ENCODE assay signal across 24 mouse cellular contexts in the genomic region with DNA sequence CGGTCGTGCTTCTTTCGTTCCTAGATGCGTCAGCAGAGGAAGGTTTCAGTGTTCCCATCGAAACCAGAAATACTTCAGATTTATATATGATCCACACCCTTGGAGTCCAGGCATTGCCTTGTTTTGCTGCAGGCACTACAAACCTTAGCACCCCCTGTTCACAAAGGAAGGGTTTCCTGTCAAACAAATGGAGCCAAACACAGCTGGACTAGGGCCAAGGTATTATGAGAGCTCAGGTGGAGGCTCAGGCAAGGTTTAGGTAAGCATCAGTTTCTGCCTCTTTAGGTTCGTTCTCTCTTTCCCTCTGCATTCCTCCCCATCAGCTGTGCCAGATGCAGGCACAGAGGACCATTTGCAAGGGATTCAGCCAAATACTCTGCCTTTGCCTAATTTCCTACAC.
A peak's percentile ranks its signal among the peaks of the same experiment; 100 is the strongest.
DNase-seq lines count a peak whose midpoint lies in the region; ATAC-seq and TF ChIP-seq lines count a peak whose summit lies in the region.
"Had no signal": no experiment of that assay in that cellular context is flagged by ENCODE, and none has a peak within 500 bp of the region (broad histone marks: within the 10 kb centered on the region; RNA-seq: fewer than 3 reads in every experiment).

No protein-coding gene starts in this region.

- H3K9ac ChIP-seq in embryonic facial prominence, embryonic 14.5 days (ENCODE audit: low read depth, low read length): no peak overlapping the region
- no peak overlapping the region for H3K9ac ChIP-seq in limb, embryonic 14.5 days (ENCODE audit: low read depth, low read length, severe bottlenecking)
- H3K9ac ChIP-seq: embryonic facial prominence, embryonic 13.5 days; forebrain, embryonic 12.5 days had no signal

- H3K36me3 ChIP-seq in embryonic facial prominence, embryonic 14.5 days (ENCODE audit: control insufficient read depth, insufficient read depth, low read length): no peaks in the 10 kb centered on the region
- H3K36me3 ChIP-seq in embryonic facial prominence, embryonic 10.5 days (replicated peaks): no peaks in the 10 kb centered on the region
- no peaks in the 10 kb centered on the region for H3K36me3 ChIP-seq in kidney, adult 2 months (ENCODE audit: control insufficient read depth, insufficient read depth, low read length)
- no peaks in the 10 kb centered on the region for H3K36me3 ChIP-seq in limb, embryonic 14.5 days (ENCODE audit: control insufficient read depth, insufficient read depth, low read length)
- no peaks in the 10 kb centered on the region for H3K36me3 ChIP-seq in limb, embryonic 10.5 days
- H3K36me3 ChIP-seq: embryonic facial prominence, embryonic 13.5 days; forebrain, embryonic 10.5 days; forebrain, embryonic 12.5 days; G1E had no signal

- peak; percentile 10 to 18 for DNase-seq in cerebellum, postnatal 10 days
- no peak for DNase-seq in cerebellum, adult 18-20 months
- DNase-seq in embryonic facial prominence, embryonic 14.5 days (ENCODE audit: low spot score): peak; percentile 68
- DNase-seq in embryonic facial prominence, embryonic 10.5 days (ENCODE audit: low spot score): no peak
- DNase-seq in kidney, adult 2 months: peak; percentile 2
- DNase-seq in kidney, postnatal 25 days: no peak
- DNase-seq in limb, embryonic 14.5 days (ENCODE audit: low spot score): peak; percentile 33
- no peak for DNase-seq in limb, embryonic 10.5 days (ENCODE audit: low spot score)
- DNase-seq: adrenal gland, adult 8-10 months; adrenal gland, postnatal 14 days; adrenal gland, postnatal 36 days; B cell, adult 2 months; cerebellum, adult 11-12 months; cerebellum, adult 8-10 months had no signal

- TF ChIP-seq POLR2A in kidney, adult 2 months (IDR thresholded peaks at IDR 0.05; ENCODE audit: low read depth, low read length): no peak
- TF ChIP-seq POLR2A in limb, embryonic 14.5 days (IDR thresholded peaks at IDR 0.05; ENCODE audit: borderline replicate concordance, extremely low read depth, insufficient read depth, insufficient read length): no peak

- H3K4me1 ChIP-seq in embryonic facial prominence, embryonic 14.5 days (ENCODE audit: control insufficient read depth, insufficient read depth, low read length): no peaks in the 10 kb centered on the region
- H3K4me1 ChIP-seq in embryonic facial prominence, embryonic 10.5 days: no peaks in the 10 kb centered on the region
- no peaks in the 10 kb centered on the region for H3K4me1 ChIP-seq in kidney, adult 2 months (ENCODE audit: control insufficient read depth, insufficient read depth, low read length)
- 0 out of 2 replicates have a peak, but pooled peaks cover 3% of the 10 kb centered on the region for H3K4me1 ChIP-seq in limb, embryonic 14.5 days (ENCODE audit: control insufficient read depth, insufficient read depth, low read length)
- no peaks in the 10 kb centered on the region for H3K4me1 ChIP-seq in limb, embryonic 10.5 days
- H3K4me1 ChIP-seq: embryonic facial prominence, embryonic 13.5 days; forebrain, embryonic 10.5 days; forebrain, embryonic 12.5 days had no signal

- 73% methylated on average over 6 of the region's 6 CpGs for WGBS in embryonic facial prominence, embryonic 14.5 days
- 87% methylated on average over 6 of the region's 6 CpGs for WGBS in embryonic facial prominence, embryonic 10.5 days
- 68% methylated on average over 6 of the region's 6 CpGs for WGBS in kidney, adult 2 months
- WGBS in limb, embryonic 14.5 days: 72% methylated on average over 6 of the region's 6 CpGs
- 94% methylated on average over 6 of the region's 6 CpGs for WGBS in limb, embryonic 10.5 days

- no peak overlapping the region for H3K27ac ChIP-seq in embryonic facial prominence, embryonic 14.5 days (replicated peaks; ENCODE audit: low read depth, low read length)
- no peak overlapping the region for H3K27ac ChIP-seq in embryonic facial prominence, embryonic 10.5 days (replicated peaks)
- no peak overlapping the region for H3K27ac ChIP-seq in kidney, adult 2 months (ENCODE audit: insufficient read depth, low read depth, low read length)
- H3K27ac ChIP-seq in limb, embryonic 14.5 days (replicated peaks; ENCODE audit: low read depth, low read length): no peak overlapping the region
- H3K27ac ChIP-seq in limb, embryonic 10.5 days: no peak overlapping the region
- H3K27ac ChIP-seq: embryonic facial prominence, embryonic 13.5 days; forebrain, embryonic 10.5 days; forebrain, embryonic 12.5 days had no signal

- H3K9me3 ChIP-seq in embryonic facial prominence, embryonic 14.5 days (ENCODE audit: control insufficient read depth, low read length): no peaks in the 10 kb centered on the region
- H3K9me3 ChIP-seq in embryonic facial prominence, embryonic 10.5 days: no peaks in the 10 kb centered on the region
- H3K9me3 ChIP-seq in limb, embryonic 14.5 days (ENCODE audit: control insufficient read depth, low read length): no peaks in the 10 kb centered on the region
- no peaks in the 10 kb centered on the region for H3K9me3 ChIP-seq in limb, embryonic 10.5 days (replicated peaks)
- H3K9me3 ChIP-seq: embryonic facial prominence, embryonic 13.5 days; forebrain, embryonic 10.5 days; forebrain, embryonic 12.5 days; G1E had no signal

- no peaks in the 10 kb centered on the region for H3K27me3 ChIP-seq in embryonic facial prominence, embryonic 14.5 days (replicated peaks; ENCODE audit: control insufficient read depth, insufficient read depth, low read length)
- H3K27me3 ChIP-seq in embryonic facial prominence, embryonic 10.5 days (replicated peaks; ENCODE audit: low read depth, poor library complexity, severe bottlenecking): no peaks in the 10 kb centered on the region
- no peaks in the 10 kb centered on the region for H3K27me3 ChIP-seq in kidney, adult 2 months (replicated peaks; ENCODE audit: control insufficient read depth, insufficient read depth, low read length)
- H3K27me3 ChIP-seq in limb, embryonic 14.5 days (ENCODE audit: control insufficient read depth, insufficient read depth, low read length): no peaks in the 10 kb centered on the region
- H3K27me3 ChIP-seq in limb, embryonic 10.5 days (ENCODE audit: low read depth, poor library complexity, severe bottlenecking): no peaks in the 10 kb centered on the region
- H3K27me3 ChIP-seq: CH12.LX; embryonic facial prominence, embryonic 13.5 days; forebrain, embryonic 12.5 days; Patski had no signal

- TF ChIP-seq CTCF in kidney, adult 2 months (conservative IDR thresholded peaks at IDR 0.05; ENCODE audit: insufficient read depth, insufficient read length, low read depth, low read length): no peak

- H3K4me3 ChIP-seq in embryonic facial prominence, embryonic 14.5 days (ENCODE audit: low read depth, low read length): no peak overlapping the region
- H3K4me3 ChIP-seq in embryonic facial prominence, embryonic 10.5 days: no peak overlapping the region
- no peak overlapping the region for H3K4me3 ChIP-seq in kidney, adult 2 months (ENCODE audit: insufficient read depth, low read depth, low read length)
- no peak overlapping the region for H3K4me3 ChIP-seq in limb, embryonic 14.5 days (replicated peaks; ENCODE audit: low read length)
- H3K4me3 ChIP-seq in limb, embryonic 10.5 days: no peak overlapping the region
- H3K4me3 ChIP-seq: embryonic facial prominence, embryonic 13.5 days; forebrain, embryonic 10.5 days; forebrain, embryonic 12.5 days had no signal

- no peak overlapping the region for H3K4me2 ChIP-seq in embryonic facial prominence, embryonic 14.5 days (ENCODE audit: low read depth, low read length)
- H3K4me2 ChIP-seq in limb, embryonic 14.5 days (replicated peaks; ENCODE audit: low read depth, low read length, severe bottlenecking): no peak overlapping the region
- H3K4me2 ChIP-seq: embryonic facial prominence, embryonic 13.5 days; forebrain, embryonic 12.5 days had no signal

- ATAC-seq in embryonic facial prominence, embryonic 14.5 days (ENCODE audit: low read depth): no peak
- no peak for ATAC-seq in limb, embryonic 14.5 days (ENCODE audit: low FRiP score, low read depth)
- ATAC-seq: activated CD4-positive, CD25-positive, alpha-beta regulatory T cell, adult 4 months; CD4-positive, CD25-positive, alpha-beta regulatory T cell, adult 4 months; forebrain, embryonic 14.5 days; forebrain, embryonic 16.5 days; Patski had no signal

Comparison
In these comparisons a context has a peak if more than half of its experiments do, and no peak if none do; other contexts are left out.
1. DNase-seq: peak in cerebellum, postnatal 10 days (2 of 2), embryonic facial prominence, embryonic 14.5 days (single experiment), kidney, adult 2 months (single experiment) and limb, embryonic 14.5 days (single experiment); none in cerebellum, adult 18-20 months (0 of 2), embryonic facial prominence, embryonic 10.5 days (single experiment), kidney, postnatal 25 days (0 of 2) and limb, embryonic 10.5 days (single experiment).